Mouse (Mus musculus) midbrain, embryonic 16.5 days (tissue): Measurements from ENCODE around the gene Lrrc36. TPM values are rescaled to one million over a fixed set of nuclear protein-coding genes. Genes with fewer than 3 reads are reported as not detected.

Experiments
- ATAC-seq: fragments of 200-750 bp; cut with Nextera tagmentation; 2 replicates; pipeline ENCODE4 v1.8.0; 2017; ENCODE audit warnings: moderate TSS enrichment
- H3K27ac ChIP-seq: fragments of 300-500 bp; sonication (generic); 2 replicates; pipeline ENCODE4 v1.5.1; 2014; ENCODE audit warnings: mild to moderate bottlenecking, low read length, mixed read lengths
- H3K27me3 ChIP-seq: fragments of 300-500 bp; sonication (generic); 2 replicates; pipeline ENCODE4 v1.6.1; 2014; ENCODE audit warnings: low read depth, low read length, mixed read lengths; ENCODE audit not compliant: control insufficient read depth, insufficient read depth
- H3K36me3 ChIP-seq: fragments of 300-500 bp; sonication (generic); 2 replicates; pipeline ENCODE4 v1.6.1; 2014; ENCODE audit warnings: mild to moderate bottlenecking, low read length, moderate library complexity, mixed read lengths; ENCODE audit not compliant: control insufficient read depth, insufficient read depth
- H3K4me1 ChIP-seq: fragments of 300-500 bp; sonication (generic); 2 replicates; pipeline ENCODE4 v1.6.1; 2014; ENCODE audit warnings: mild to moderate bottlenecking, low read length, mixed read lengths; ENCODE audit not compliant: control insufficient read depth, insufficient read depth
- H3K4me2 ChIP-seq: fragments of 300-500 bp; sonication (generic); 2 replicates; pipeline ENCODE4 v1.6.1; 2014; ENCODE audit warnings: mild to moderate bottlenecking, low read length, mixed read lengths
- H3K4me3 ChIP-seq: fragments of 300-500 bp; sonication (generic); 2 replicates; pipeline ENCODE4 v1.5.1; 2014; ENCODE audit warnings: low read depth, mild to moderate bottlenecking, low read length, moderate library complexity, mixed read lengths
- H3K9ac ChIP-seq: fragments of 300-500 bp; sonication (generic); 2 replicates; pipeline ENCODE4 v1.6.1; 2014; ENCODE audit warnings: low read depth, low read length, mixed read lengths
- H3K9me3 ChIP-seq: fragments of 300-500 bp; sonication (generic); replicated peaks from 2 replicates; pipeline ENCODE4 v1.6.1; 2014; ENCODE audit warnings: mild to moderate bottlenecking, low read length, mixed read lengths; ENCODE audit not compliant: control insufficient read depth, poor library complexity, severe bottlenecking
- WGBS: fragments of 180-500 bp; shearing (Covaris S2); extraction: QIAGEN DNeasy Blood & Tissue Kit; methylation state at CpG from one replicate; pipeline ENCODE4 v1.1.7; 2014; 5-methylcytosine and 5-hydroxymethylcytosine counted together
- polyA plus RNA-seq: library from polyadenylated mRNA; unstranded; fragments of >200 nt; fragmentation: Nextera tagmentation; extraction: Ambion mirVana; gene quantifications from 2 replicates; pipeline ENCODE4 v1.2.1, GENCODE M21; 2015

Gene Lrrc36
- polyA plus RNA-seq, 1 experiment from 2014 or later = 0.85 TPM

DNA sequence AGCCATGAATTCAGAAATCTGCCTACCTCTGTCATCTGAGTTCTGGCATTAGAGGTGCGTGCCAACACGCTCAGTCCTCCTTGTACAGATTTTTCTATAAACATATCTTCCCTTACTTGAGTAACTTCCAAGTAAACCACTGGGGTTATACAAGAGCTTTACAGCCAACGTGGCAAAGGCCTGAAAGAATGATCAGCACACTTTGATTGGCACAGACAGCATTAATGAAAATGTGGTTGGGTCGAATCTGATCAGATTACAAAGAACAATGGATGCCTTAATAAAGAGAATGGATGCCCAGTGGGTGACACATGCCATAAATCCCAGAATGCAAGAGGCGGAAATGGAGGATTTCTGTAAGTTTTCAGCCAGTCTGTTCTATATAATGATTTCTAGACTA lies 22.8 kb downstream of the Lrrc36 start:
- H3K27me3 ChIP-seq = no peaks in the 10 kb centered on the region
- H3K36me3 ChIP-seq = no peaks in the 10 kb centered on the region
- no peaks in the 10 kb centered on the region for H3K9me3 ChIP-seq
- no peak for ATAC-seq
- peaks cover 15% of the 10 kb centered on the region for H3K4me1 ChIP-seq
- H3K27ac ChIP-seq = no peak overlapping the region
- H3K9ac ChIP-seq = no peak overlapping the region
- no peak overlapping the region for H3K4me3 ChIP-seq
- H3K4me2 ChIP-seq = no peak overlapping the region
- WGBS = 72% methylated on average over 5 of the region's 5 CpGs

DNA sequence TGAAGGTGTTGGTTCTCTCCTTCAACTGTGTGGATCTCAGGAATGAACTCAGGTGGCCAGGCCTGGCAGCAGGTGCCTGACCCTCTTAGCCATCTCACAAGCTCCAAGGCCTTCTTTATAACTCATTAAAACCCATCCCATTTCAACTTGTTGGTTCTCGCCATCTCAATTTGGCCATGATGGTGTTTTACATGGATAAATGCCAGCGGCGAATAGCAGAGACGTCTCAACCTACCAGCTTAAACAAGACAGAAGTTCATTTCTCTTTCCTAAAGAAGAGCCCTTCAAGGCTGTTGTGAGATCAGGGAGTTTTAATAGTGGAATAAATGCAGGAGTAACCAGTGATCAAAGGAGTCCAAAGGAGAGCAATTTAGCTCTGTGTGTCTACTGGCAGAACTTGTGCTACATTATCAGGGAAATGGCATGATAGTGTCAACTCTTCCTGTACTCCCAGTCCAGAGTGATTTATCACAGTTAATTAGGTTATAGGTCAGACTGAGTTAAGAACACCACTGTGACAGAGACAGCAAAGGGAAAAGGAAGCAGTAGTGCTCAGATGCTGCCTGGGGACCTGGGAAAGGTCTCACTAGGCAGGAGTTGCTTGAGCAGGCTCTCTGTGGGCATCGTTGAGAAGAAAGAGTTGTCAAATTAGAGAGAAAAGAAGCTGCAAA lies 23.8 kb downstream of the Lrrc36 start:
- Histone ChIP-seq H3K27ac (no peak overlapping the region), H3K9ac (no peak overlapping the region), H3K9me3 (no peaks in the 10 kb centered on the region), H3K4me3 (no peak overlapping the region), H3K27me3 (no peaks in the 10 kb centered on the region), H3K4me1 (peaks cover 10% of the 10 kb centered on the region), H3K4me2 (no peak overlapping the region), H3K36me3 (no peaks in the 10 kb centered on the region)
- no peak for ATAC-seq
- 86% methylated on average over 5 of the region's 5 CpGs for WGBS

DNA sequence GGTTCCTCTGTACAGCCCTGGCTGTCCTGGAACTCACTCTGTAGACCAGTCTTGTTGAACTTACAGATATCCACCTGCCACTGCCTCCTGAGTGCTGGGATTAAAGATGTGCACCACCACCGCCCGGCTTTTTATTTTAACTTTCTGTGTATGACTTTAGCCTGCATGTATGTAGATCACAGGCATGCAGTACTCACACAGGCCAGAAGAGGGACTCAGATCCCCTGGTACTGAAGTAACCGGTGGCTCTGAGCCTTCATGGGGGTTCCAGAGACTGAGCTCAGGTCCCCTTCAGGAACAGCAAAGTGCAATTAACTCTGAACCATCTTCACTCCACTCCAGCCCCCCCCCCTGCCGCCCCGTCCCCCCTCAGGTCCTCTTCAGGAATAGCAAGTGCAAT lies 25.5 kb downstream of the Lrrc36 start:
- no peak overlapping the region for H3K9ac ChIP-seq
- H3K27me3 ChIP-seq = no peaks in the 10 kb centered on the region
- H3K4me3 ChIP-seq = no peak overlapping the region
- H3K4me1 ChIP-seq = peaks cover 3% of the 10 kb centered on the region
- H3K27ac ChIP-seq = no peak overlapping the region
- WGBS = 48% methylated on average over 5 of the region's 5 CpGs
- no peak for ATAC-seq
- no peak overlapping the region for H3K4me2 ChIP-seq
- no peaks in the 10 kb centered on the region for H3K36me3 ChIP-seq
- H3K9me3 ChIP-seq = no peaks in the 10 kb centered on the region

DNA sequence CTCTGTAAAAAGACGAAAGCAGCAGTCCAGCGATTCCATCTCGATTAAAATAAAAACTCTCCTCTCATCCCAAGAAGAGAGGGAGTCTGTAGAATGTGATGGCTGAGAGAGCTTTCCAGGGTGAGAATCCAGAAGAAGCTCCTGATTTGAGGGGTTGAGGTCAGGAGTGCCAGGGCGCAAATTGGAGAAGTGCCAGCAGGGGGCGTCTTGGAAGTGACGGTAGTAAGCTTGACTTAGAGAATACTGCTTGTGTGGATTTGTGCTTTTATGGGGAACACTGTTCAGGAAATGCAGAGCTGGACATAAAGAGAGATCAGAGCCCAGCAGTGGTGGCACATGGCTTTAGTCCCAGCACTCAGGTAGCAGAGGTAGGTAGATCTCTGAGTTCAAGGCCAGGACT lies 28.1 kb downstream of the Lrrc36 start:
- WGBS = 5% methylated on average over 6 of the region's 6 CpGs
- H3K27me3 ChIP-seq = no peaks in the 10 kb centered on the region
- no peaks in the 10 kb centered on the region for H3K9me3 ChIP-seq
- H3K4me3 ChIP-seq = no peak overlapping the region
- no peak for ATAC-seq
- no peak overlapping the region for H3K9ac ChIP-seq
- H3K27ac ChIP-seq = no peak overlapping the region
- H3K4me1 ChIP-seq = peaks cover 16% of the 10 kb centered on the region
- H3K36me3 ChIP-seq = no peaks in the 10 kb centered on the region
- H3K4me2 ChIP-seq = no peak overlapping the region

DNA sequence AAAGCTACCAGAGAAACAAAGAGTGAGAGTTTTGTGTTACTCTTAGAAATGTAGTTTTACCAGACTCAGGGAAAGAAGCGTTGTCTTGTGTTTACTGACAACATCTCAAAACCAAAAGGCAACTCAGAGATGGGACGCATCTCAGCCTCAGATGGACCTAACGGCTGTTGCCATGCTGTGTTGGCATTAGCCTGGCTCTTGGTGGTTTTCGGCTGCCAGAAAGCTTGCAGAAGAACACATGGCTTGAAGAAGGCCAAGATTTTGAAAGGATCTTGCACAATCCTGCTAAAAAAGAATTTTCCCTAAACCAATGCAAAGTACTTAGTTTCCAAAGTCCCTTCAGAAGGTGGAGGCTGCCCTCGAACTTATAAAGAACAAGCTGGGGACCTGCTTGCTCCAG lies 29.3 kb downstream of the Lrrc36 start:
- 96% methylated on average over 5 of the region's 5 CpGs for WGBS
- no peak overlapping the region for H3K4me3 ChIP-seq
- H3K27ac ChIP-seq = no peak overlapping the region
- H3K9ac ChIP-seq = no peak overlapping the region
- no peaks in the 10 kb centered on the region for H3K36me3 ChIP-seq
- no peaks in the 10 kb centered on the region for H3K9me3 ChIP-seq
- H3K4me2 ChIP-seq = no peak overlapping the region
- no peaks in the 10 kb centered on the region for H3K27me3 ChIP-seq
- H3K4me1 ChIP-seq = peaks cover 16% of the 10 kb centered on the region
- ATAC-seq = no peak

DNA sequence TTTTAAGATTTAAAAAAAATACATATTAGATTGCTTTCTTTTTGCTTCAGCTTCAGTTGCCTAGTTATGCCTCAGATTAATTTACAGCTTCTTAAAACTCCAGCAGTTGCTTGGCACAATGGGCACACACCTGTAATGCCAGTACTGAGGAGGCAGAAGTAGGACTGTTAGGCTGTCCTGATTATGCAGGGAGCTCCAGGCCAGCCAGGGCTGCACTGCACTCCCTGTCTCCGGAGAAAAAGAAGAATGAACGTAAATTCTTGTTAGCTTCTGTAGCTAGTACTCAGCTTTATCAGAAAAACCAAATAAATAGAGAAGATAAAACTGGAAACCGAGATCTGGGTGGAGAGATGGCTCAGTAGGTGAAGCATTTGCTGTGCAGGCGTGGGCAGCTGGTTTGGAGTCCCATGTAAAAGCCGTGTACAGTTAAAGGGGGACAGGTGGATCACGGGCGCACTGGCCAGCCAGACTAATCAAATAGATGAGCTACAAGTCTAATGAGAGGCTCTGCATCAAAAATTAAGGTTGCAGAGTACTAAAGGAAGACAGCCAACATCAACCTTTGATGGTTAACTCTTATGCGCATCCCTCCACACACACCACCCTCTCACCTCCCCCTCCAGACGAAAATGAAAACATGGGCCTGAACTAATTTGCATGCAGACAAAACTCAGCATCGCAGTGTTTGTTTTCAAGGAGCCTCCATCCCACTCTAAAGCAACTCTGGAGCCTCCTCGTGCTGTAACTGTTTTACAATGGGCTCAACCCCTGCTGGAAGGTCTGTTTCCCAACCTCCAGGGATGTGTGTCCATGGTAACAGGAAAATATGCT lies 32.1 kb downstream of the Lrrc36 start:
- peak overlapping the region; percentile 51 for H3K27ac ChIP-seq
- peak; percentile 90 for ATAC-seq

DNA sequence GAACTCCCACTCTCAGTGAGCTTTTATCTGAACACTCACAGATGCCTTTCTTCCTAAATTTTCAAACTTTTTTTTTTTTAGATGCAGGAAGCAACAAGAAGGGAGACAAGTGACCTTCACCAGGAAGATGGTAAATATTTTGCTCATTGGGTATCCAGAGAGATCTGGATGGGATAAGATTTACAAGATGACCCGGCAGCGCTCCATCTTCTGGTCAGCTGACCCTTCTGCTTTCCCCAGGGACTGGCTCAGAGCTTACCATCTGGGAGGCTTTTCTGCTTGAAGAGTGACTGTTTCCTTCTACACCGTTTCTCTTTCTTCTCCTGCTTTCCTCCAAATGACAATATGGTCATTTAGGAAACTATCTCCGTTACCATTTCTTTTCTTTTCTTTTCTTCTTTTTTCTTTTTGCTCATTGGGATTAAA lies 32.8 kb downstream of the Lrrc36 start:
- Histone ChIP-seq H3K9me3 (no peaks in the 10 kb centered on the region), H3K27me3 (no peaks in the 10 kb centered on the region), H3K27ac (peak overlapping the region; percentile 51), H3K9ac (no peak overlapping the region), H3K4me2 (peak overlapping the region; percentile 25), H3K4me3 (no peak overlapping the region), H3K36me3 (no peaks in the 10 kb centered on the region), H3K4me1 (peaks cover 12% of the 10 kb centered on the region)
- WGBS = 5% methylated on average over 4 of the region's 4 CpGs
- ATAC-seq = peak; percentile 42; the same call in 1 of the 2 replicates

More for the DNA sequence above, 32.1 kb downstream of the Lrrc36 start:
- Histone ChIP-seq H3K9me3 (no peaks in the 10 kb centered on the region), H3K9ac (0 out of 2 replicates have a peak overlapping the region, but pooled peaks have one; percentile 14), H3K4me1 (peaks cover 12% of the 10 kb centered on the region), H3K27me3 (no peaks in the 10 kb centered on the region), H3K36me3 (no peaks in the 10 kb centered on the region), H3K4me3 (no peak overlapping the region), H3K4me2 (peak overlapping the region; percentile 25)
- 10% methylated on average over 11 of the region's 11 CpGs for WGBS

DNA sequence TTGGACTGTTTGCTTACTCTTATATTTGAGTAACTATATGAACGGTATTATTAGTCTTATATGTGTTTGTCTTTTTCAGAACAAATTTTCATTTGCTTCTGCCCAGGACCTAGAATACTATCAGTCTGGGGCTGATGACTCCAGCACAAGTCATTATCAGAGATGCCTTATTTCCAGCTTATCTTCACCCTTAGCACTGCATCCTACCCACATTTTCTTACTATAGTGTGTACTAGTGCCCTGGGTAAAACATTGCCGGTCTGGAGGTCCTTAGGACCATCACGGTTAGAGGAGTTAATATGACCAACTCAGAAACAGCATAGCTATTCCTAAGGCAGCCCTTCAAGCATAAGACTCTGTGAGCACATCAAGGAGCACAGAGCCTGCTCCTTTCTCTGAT lies 34.8 kb downstream of the Lrrc36 start:
- no peak overlapping the region for H3K9ac ChIP-seq
- no peaks in the 10 kb centered on the region for H3K9me3 ChIP-seq
- 91% methylated on average over 3 of the region's 3 CpGs for WGBS
- no peaks in the 10 kb centered on the region for H3K27me3 ChIP-seq
- no peak overlapping the region for H3K4me3 ChIP-seq
- ATAC-seq = no peak
- H3K4me2 ChIP-seq = no peak overlapping the region
- no peaks in the 10 kb centered on the region for H3K36me3 ChIP-seq
- H3K4me1 ChIP-seq = peaks cover 12% of the 10 kb centered on the region
- H3K27ac ChIP-seq = no peak overlapping the region

DNA sequence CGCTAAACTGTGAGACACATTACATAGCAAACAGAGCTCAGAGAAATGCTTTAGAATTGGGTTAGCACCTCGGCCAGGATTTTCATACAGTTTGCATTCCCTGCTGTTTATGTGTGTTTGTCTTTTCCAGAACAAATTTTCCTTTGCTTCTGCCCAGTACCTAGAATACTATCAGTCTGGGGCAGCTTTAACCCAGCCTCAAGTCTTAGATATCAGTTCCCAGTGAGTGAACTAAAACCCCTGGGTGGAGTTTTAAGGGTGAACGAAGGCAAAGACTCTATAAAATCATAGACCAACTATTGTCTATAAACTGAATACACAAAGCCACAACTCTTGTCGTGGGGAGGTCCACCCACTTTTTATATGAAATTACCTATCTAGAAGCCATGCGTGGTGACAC lies 35.2 kb downstream of the Lrrc36 start:
- Histone ChIP-seq H3K9me3 (no peaks in the 10 kb centered on the region), H3K4me1 (peaks cover 12% of the 10 kb centered on the region), H3K4me3 (no peak overlapping the region), H3K36me3 (no peaks in the 10 kb centered on the region), H3K27ac (no peak overlapping the region), H3K9ac (no peak overlapping the region), H3K27me3 (no peaks in the 10 kb centered on the region), H3K4me2 (no peak overlapping the region)
- WGBS = 91% methylated on average over 5 of the region's 5 CpGs
- ATAC-seq = no peak
